Mouse (Mus musculus): Measurements from ENCODE around the gene Clec2d. TPM values are rescaled to one million over a fixed set of nuclear protein-coding genes. Genes with fewer than 3 reads are reported as not detected.
"Not testable (repeated sequence)": the region's sequence is repeated elsewhere in the genome, so short reads cannot be mapped to it uniquely, and the experiment has no call there.

Gene Clec2d
- total and polyA plus RNA-seq, 2 experiments from 2014 or later, result 0.49 to 67.2 TPM

GRCm38 (mm10) chr6:129175612-129176011 lies 4.8 kb upstream of the Clec2d start:
- DNase-seq (ENCODE audit: low spot score), result no peak
- no peaks in the 10 kb centered on the region for H3K9me3 ChIP-seq (replicated peaks; ENCODE audit: control insufficient read depth, low read length)
- no peaks in the 10 kb centered on the region for H3K36me3 ChIP-seq (replicated peaks; ENCODE audit: control insufficient read depth, insufficient read depth, low read length)
- TF ChIP-seq EP300 (IDR thresholded peaks at IDR 0.05; ENCODE audit: low read depth) (no peak), CTCF (IDR thresholded peaks at IDR 0.05; ENCODE audit: low read depth) (no peak)
- ATAC-seq (ENCODE audit: insufficient read depth, low read depth), result no peak
- no peak overlapping the region for H3K9ac ChIP-seq (replicated peaks; ENCODE audit: low read depth, low read length)
- no peak overlapping the region for H3K4me2 ChIP-seq (ENCODE audit: low read depth, low read length)
- no peaks in the 10 kb centered on the region for H3K27me3 ChIP-seq (ENCODE audit: control insufficient read depth, insufficient read depth, low read length)
- H3K4me1 ChIP-seq (ENCODE audit: control insufficient read depth, insufficient read depth), result no peaks in the 10 kb centered on the region
- H3K4me3 ChIP-seq (ENCODE audit: low read depth, low read length), result no peak overlapping the region
- H3K27ac ChIP-seq (ENCODE audit: low read depth), result no peak overlapping the region

- DNase-seq (ENCODE audit: low spot score), result no peak
- ATAC-seq (ENCODE audit: insufficient read depth, low read depth), result no peak
- H3K4me3 ChIP-seq (ENCODE audit: low read depth, low read length), result no peak overlapping the region
- no peak overlapping the region for H3K4me2 ChIP-seq (ENCODE audit: low read depth, low read length)
- H3K36me3 ChIP-seq (replicated peaks; ENCODE audit: control insufficient read depth, insufficient read depth, low read length), result no peaks in the 10 kb centered on the region
- H3K9me3 ChIP-seq (replicated peaks; ENCODE audit: control insufficient read depth, low read length), result no peaks in the 10 kb centered on the region
- no peak overlapping the region for H3K9ac ChIP-seq (replicated peaks; ENCODE audit: low read depth, low read length)
- H3K4me1 ChIP-seq (ENCODE audit: control insufficient read depth, insufficient read depth), result no peaks in the 10 kb centered on the region
- TF ChIP-seq EP300 (IDR thresholded peaks at IDR 0.05; ENCODE audit: low read depth), result no peak
- TF ChIP-seq CTCF (IDR thresholded peaks at IDR 0.05; ENCODE audit: low read depth), result no peak
- no peak overlapping the region for H3K27ac ChIP-seq (ENCODE audit: low read depth)
- 72% methylated on average over 1 of the region's 1 CpGs for WGBS
- no peaks in the 10 kb centered on the region for H3K27me3 ChIP-seq (ENCODE audit: control insufficient read depth, insufficient read depth, low read length)
Observed at GRCm38 (mm10) chr6:129176621-129177020, 3.8 kb upstream of the Clec2d start.

- 86% methylated on average over 2 of the region's 2 CpGs for WGBS
- no peaks in the 10 kb centered on the region for H3K4me1 ChIP-seq (ENCODE audit: control insufficient read depth, insufficient read depth)
- no peak overlapping the region for H3K4me2 ChIP-seq (ENCODE audit: low read depth, low read length)
- H3K27ac ChIP-seq (ENCODE audit: low read depth), result peak overlapping the region; percentile 67; the same call in 1 of the 2 replicates
- peaks cover 12% of the 10 kb centered on the region for H3K36me3 ChIP-seq (replicated peaks; ENCODE audit: control insufficient read depth, insufficient read depth, low read length)
- ATAC-seq (ENCODE audit: insufficient read depth, low read depth), result no peak
- no peak for TF ChIP-seq EP300 (IDR thresholded peaks at IDR 0.05; ENCODE audit: low read depth)
- no peak for TF ChIP-seq CTCF (IDR thresholded peaks at IDR 0.05; ENCODE audit: low read depth)
- H3K4me3 ChIP-seq (ENCODE audit: low read depth, low read length), result no peak overlapping the region
- H3K9me3 ChIP-seq (replicated peaks; ENCODE audit: control insufficient read depth, low read length), result no peaks in the 10 kb centered on the region
- no peaks in the 10 kb centered on the region for H3K27me3 ChIP-seq (ENCODE audit: control insufficient read depth, insufficient read depth, low read length)
- no peak for DNase-seq (ENCODE audit: low spot score)
- H3K9ac ChIP-seq (replicated peaks; ENCODE audit: low read depth, low read length), result no peak overlapping the region
Observed at GRCm38 (mm10) chr6:129179281-129179680, 1.1 kb upstream of the Clec2d start.

- H3K9ac ChIP-seq (replicated peaks; ENCODE audit: low read depth, low read length); H3K4me2 ChIP-seq (ENCODE audit: low read depth, low read length); ATAC-seq (ENCODE audit: insufficient read depth, low read depth); H3K4me3 ChIP-seq (ENCODE audit: low read depth, low read length); H3K27me3 ChIP-seq (ENCODE audit: control insufficient read depth, insufficient read depth, low read length); H3K4me1 ChIP-seq (ENCODE audit: control insufficient read depth, insufficient read depth); H3K9me3 ChIP-seq (replicated peaks; ENCODE audit: control insufficient read depth, low read length); DNase-seq (ENCODE audit: low spot score): not testable (repeated sequence)
- WGBS, result 63% methylated on average over 1 of the region's 1 CpGs
- Histone ChIP-seq H3K36me3 (replicated peaks; ENCODE audit: control insufficient read depth, insufficient read depth, low read length) (peaks cover 17% of the 10 kb centered on the region), H3K27ac (ENCODE audit: low read depth) (peak overlapping the region; percentile 67)
Observed at GRCm38 (mm10) chr6:129179831-129180230, 584 bp upstream of the Clec2d start.

- H3K27ac ChIP-seq (ENCODE audit: low read depth), result peak overlapping the region; percentile 97
- H3K9me3 ChIP-seq (replicated peaks; ENCODE audit: control insufficient read depth, low read length), result no peaks in the 10 kb centered on the region
- TF ChIP-seq CTCF (IDR thresholded peaks at IDR 0.05; ENCODE audit: low read depth) (no peak), EP300 (IDR thresholded peaks at IDR 0.05; ENCODE audit: low read depth) (no peak)
- DNase-seq (ENCODE audit: low spot score), result no peak
- H3K27me3 ChIP-seq (ENCODE audit: control insufficient read depth, insufficient read depth, low read length), result no peaks in the 10 kb centered on the region
- 0% methylated on average over 1 of the region's 1 CpGs for WGBS
- peaks cover 31% of the 10 kb centered on the region for H3K36me3 ChIP-seq (replicated peaks; ENCODE audit: control insufficient read depth, insufficient read depth, low read length)
- peak overlapping the region; percentile 77 for H3K4me3 ChIP-seq (ENCODE audit: low read depth, low read length)
- peak overlapping the region; percentile 90 for H3K9ac ChIP-seq (replicated peaks; ENCODE audit: low read depth, low read length)
- H3K4me2 ChIP-seq (ENCODE audit: low read depth, low read length), result peak overlapping the region; percentile 68
- no peaks in the 10 kb centered on the region for H3K4me1 ChIP-seq (ENCODE audit: control insufficient read depth, insufficient read depth)
- no peak for ATAC-seq (ENCODE audit: insufficient read depth, low read depth)
Observed at GRCm38 (mm10) chr6:129181249-129181648, 834 bp downstream of the Clec2d start.

GRCm38 (mm10) chr6:129181683-129182082 lies 1.3 kb downstream of the Clec2d start:
- Histone ChIP-seq H3K4me2 (ENCODE audit: low read depth, low read length) (peak overlapping the region; percentile 68), H3K27me3 (ENCODE audit: control insufficient read depth, insufficient read depth, low read length) (no peaks in the 10 kb centered on the region), H3K4me3 (ENCODE audit: low read depth, low read length) (peak overlapping the region; percentile 77), H3K4me1 (ENCODE audit: control insufficient read depth, insufficient read depth) (no peaks in the 10 kb centered on the region), H3K36me3 (replicated peaks; ENCODE audit: control insufficient read depth, insufficient read depth, low read length) (peaks cover 36% of the 10 kb centered on the region), H3K9me3 (replicated peaks; ENCODE audit: control insufficient read depth, low read length) (no peaks in the 10 kb centered on the region), H3K9ac (replicated peaks; ENCODE audit: low read depth, low read length) (peak overlapping the region; percentile 53), H3K27ac (ENCODE audit: low read depth) (peak overlapping the region; percentile 71)
- TF ChIP-seq EP300 (IDR thresholded peaks at IDR 0.05; ENCODE audit: low read depth), result no peak
- no peak for TF ChIP-seq CTCF (IDR thresholded peaks at IDR 0.05; ENCODE audit: low read depth)
- ATAC-seq (ENCODE audit: insufficient read depth, low read depth), result no peak
- DNase-seq (ENCODE audit: low spot score), result peak; percentile 46

All from heart, postnatal 0 days (tissue).